Mouse (Mus musculus) stomach, embryonic 15.5 days (tissue): Measurements from ENCODE around the gene Fnip1. TPM values are rescaled to one million over a fixed set of nuclear protein-coding genes. Genes with fewer than 3 reads are reported as not detected.

Experiments used
- ATAC-seq: fragments of 200-750 bp; cut with Nextera tagmentation; 2 replicates; pipeline ENCODE4 v1.8.0; 2017; ENCODE audit warnings: low read depth, moderate number of reproducible peaks, moderate TSS enrichment; ENCODE audit not compliant: insufficient read depth, low FRiP score
- H3K27ac ChIP-seq: fragments of 300-500 bp; sonication (generic); 2 replicates; pipeline ENCODE4 v1.5.1; 2015; ENCODE audit warnings: mild to moderate bottlenecking, inconsistent platforms
- H3K27me3 ChIP-seq: fragments of 300-500 bp; sonication (generic); replicated peaks from 2 replicates; pipeline ENCODE4 v1.6.1; 2015; ENCODE audit warnings: inconsistent platforms
- H3K36me3 ChIP-seq: fragments of 300-500 bp; sonication (generic); 2 replicates; pipeline ENCODE4 v1.6.1; 2015; ENCODE audit warnings: inconsistent platforms
- H3K4me1 ChIP-seq: fragments of 300-500 bp; sonication (generic); 2 replicates; pipeline ENCODE4 v1.6.1; 2015; ENCODE audit warnings: inconsistent platforms
- H3K4me2 ChIP-seq: fragments of 300-500 bp; sonication (generic); 2 replicates; pipeline ENCODE4 v1.6.1; 2015; ENCODE audit warnings: mild to moderate bottlenecking, inconsistent platforms
- H3K4me3 ChIP-seq: fragments of 300-500 bp; sonication (generic); replicated peaks from 2 replicates; pipeline ENCODE4 v1.5.1; 2015; ENCODE audit warnings: inconsistent platforms
- H3K9ac ChIP-seq: fragments of 300-500 bp; sonication (generic); 2 replicates; pipeline ENCODE4 v1.6.1; 2015; ENCODE audit warnings: inconsistent platforms
- H3K9me3 ChIP-seq: fragments of 300-500 bp; sonication (generic); 2 replicates; pipeline ENCODE4 v1.6.1; 2016; ENCODE audit warnings: inconsistent platforms
- WGBS: fragments of 180-500 bp; shearing (Covaris S2); methylation state at CpG from one replicate; pipeline ENCODE4 v1.1.7; 2015; 5-methylcytosine and 5-hydroxymethylcytosine counted together
- polyA plus RNA-seq: library from polyadenylated mRNA; unstranded; fragments of >200 nt; fragmentation: Nextera tagmentation; extraction: Ambion mirVana; gene quantifications from 2 replicates; pipeline ENCODE4 v1.2.1, GENCODE M21; 2015

The Fnip1 gene
- polyA plus RNA-seq, 1 experiment from 2014 or later = 10.6 TPM

GRCm38 (mm10) chr11:54464557-54465244 lies 26.7 kb downstream of the Fnip1 start:
- Histone ChIP-seq H3K9ac (no peak overlapping the region), H3K27ac (peak overlapping the region; percentile 35; the same call in 1 of the 2 replicates), H3K4me2 (no peak overlapping the region), H3K4me1 (no peaks in the 10 kb centered on the region), H3K4me3 (no peak overlapping the region), H3K9me3 (no peaks in the 10 kb centered on the region), H3K27me3 (no peaks in the 10 kb centered on the region), H3K36me3 (no peaks in the 10 kb centered on the region)
- no peak for ATAC-seq
- WGBS = 31% methylated on average over 3 of the region's 3 CpGs

- Histone ChIP-seq H3K9me3 (no peaks in the 10 kb centered on the region), H3K4me1 (no peaks in the 10 kb centered on the region), H3K9ac (no peak overlapping the region), H3K27me3 (no peaks in the 10 kb centered on the region), H3K4me3 (no peak overlapping the region), H3K4me2 (no peak overlapping the region), H3K36me3 (peaks cover 6% of the 10 kb centered on the region; the same call in 1 of the 2 replicates), H3K27ac (no peak overlapping the region)
- ATAC-seq = no peak
- WGBS = 94% methylated on average over 4 of the region's 4 CpGs
Observed at GRCm38 (mm10) chr11:54472231-54472630, 34.2 kb downstream of the Fnip1 start.

- Histone ChIP-seq H3K4me3 (no peak overlapping the region), H3K27ac (no peak overlapping the region), H3K27me3 (no peaks in the 10 kb centered on the region), H3K4me1 (no peaks in the 10 kb centered on the region), H3K36me3 (no peaks in the 10 kb centered on the region), H3K9me3 (no peaks in the 10 kb centered on the region), H3K4me2 (no peak overlapping the region), H3K9ac (no peak overlapping the region)
- WGBS = 82% methylated on average over 1 of the region's 1 CpGs
- no peak for ATAC-seq
Observed at GRCm38 (mm10) chr11:54478414-54478813, 40.4 kb downstream of the Fnip1 start.

- 91% methylated on average over 3 of the region's 3 CpGs for WGBS
- H3K4me2 ChIP-seq = no peak overlapping the region
- H3K9me3 ChIP-seq = no peaks in the 10 kb centered on the region
- ATAC-seq = no peak
- no peaks in the 10 kb centered on the region for H3K27me3 ChIP-seq
- no peak overlapping the region for H3K9ac ChIP-seq
- H3K4me3 ChIP-seq = no peak overlapping the region
- H3K4me1 ChIP-seq = no peaks in the 10 kb centered on the region
- no peak overlapping the region for H3K27ac ChIP-seq
- no peaks in the 10 kb centered on the region for H3K36me3 ChIP-seq
Observed at GRCm38 (mm10) chr11:54486041-54486440, 48.0 kb downstream of the Fnip1 start.

- Histone ChIP-seq H3K27me3 (no peaks in the 10 kb centered on the region), H3K4me3 (no peak overlapping the region), H3K4me1 (no peaks in the 10 kb centered on the region), H3K4me2 (no peak overlapping the region), H3K9ac (no peak overlapping the region), H3K27ac (no peak overlapping the region), H3K36me3 (no peaks in the 10 kb centered on the region; the same call in 1 of the 2 replicates), H3K9me3 (no peaks in the 10 kb centered on the region)
- WGBS = 94% methylated on average over 1 of the region's 1 CpGs
- ATAC-seq = no peak
Observed at GRCm38 (mm10) chr11:54491946-54492558, 54.1 kb downstream of the Fnip1 start.

- no peak overlapping the region for H3K4me3 ChIP-seq
- H3K9ac ChIP-seq = no peak overlapping the region
- no peak for ATAC-seq
- no peaks in the 10 kb centered on the region for H3K4me1 ChIP-seq
- no peaks in the 10 kb centered on the region; the same call in 1 of the 2 replicates for H3K36me3 ChIP-seq
- H3K4me2 ChIP-seq = no peak overlapping the region
- no peaks in the 10 kb centered on the region for H3K27me3 ChIP-seq
- 86% methylated on average over 4 of the region's 4 CpGs for whole genome bisulfite sequencing
- H3K27ac ChIP-seq = no peak overlapping the region
- H3K9me3 ChIP-seq = no peaks in the 10 kb centered on the region
Observed at GRCm38 (mm10) chr11:54492559-54492958, 54.6 kb downstream of the Fnip1 start.

GRCm38 (mm10) chr11:54499838-54500237 lies 61.8 kb downstream of the Fnip1 start:
- H3K4me3 ChIP-seq = no peak overlapping the region

GRCm38 (mm10) chr11:54502546-54503245 lies 64.7 kb downstream of the Fnip1 start:
- ATAC-seq = no peak
- H3K36me3 ChIP-seq = peaks cover 11% of the 10 kb centered on the region
- H3K4me3 ChIP-seq = no peak overlapping the region
- H3K9ac ChIP-seq = no peak overlapping the region
- 82% methylated on average over 4 of the region's 4 CpGs for WGBS
- H3K27me3 ChIP-seq = no peaks in the 10 kb centered on the region
- no peaks in the 10 kb centered on the region for H3K9me3 ChIP-seq
- no peaks in the 10 kb centered on the region for H3K4me1 ChIP-seq
- H3K4me2 ChIP-seq = no peak overlapping the region
- no peak overlapping the region for H3K27ac ChIP-seq

More at GRCm38 (mm10) chr11:54499838-54500237, 61.8 kb downstream of the Fnip1 start:
- no peak overlapping the region for H3K27ac ChIP-seq
- ATAC-seq = no peak
- no peak overlapping the region for H3K4me2 ChIP-seq
- H3K4me1 ChIP-seq = no peaks in the 10 kb centered on the region
- no peaks in the 10 kb centered on the region for H3K27me3 ChIP-seq
- H3K9me3 ChIP-seq = no peaks in the 10 kb centered on the region
- WGBS = 59% methylated on average over 5 of the region's 5 CpGs
- H3K36me3 ChIP-seq = peaks cover 8% of the 10 kb centered on the region
- no peak overlapping the region for H3K9ac ChIP-seq

GRCm38 (mm10) chr11:54513584-54513983 lies 75.6 kb downstream of the Fnip1 start:
- Histone ChIP-seq H3K36me3 (peaks cover 9% of the 10 kb centered on the region; the same call in 1 of the 2 replicates), H3K9ac (no peak overlapping the region), H3K9me3 (no peaks in the 10 kb centered on the region), H3K27me3 (no peaks in the 10 kb centered on the region), H3K4me2 (no peak overlapping the region), H3K27ac (no peak overlapping the region), H3K4me3 (no peak overlapping the region), H3K4me1 (no peaks in the 10 kb centered on the region)
- ATAC-seq = no peak

- peak overlapping the region; percentile 41; the same call in 1 of the 2 replicates for H3K9ac ChIP-seq
- H3K4me3 ChIP-seq = peak overlapping the region; percentile 84
- H3K9me3 ChIP-seq = no peaks in the 10 kb centered on the region
- H3K27me3 ChIP-seq = no peaks in the 10 kb centered on the region
- peak overlapping the region; percentile 99 for H3K27ac ChIP-seq
- ATAC-seq = no peak
- peaks cover 9% of the 10 kb centered on the region for H3K4me1 ChIP-seq
- WGBS = under 1% methylated on average over 18 of the region's 18 CpGs
- H3K36me3 ChIP-seq = no peaks in the 10 kb centered on the region
- H3K4me2 ChIP-seq = peak overlapping the region; percentile 59
Observed at GRCm38 (mm10) chr11:54521927-54522528, 84.0 kb downstream of the Fnip1 start.

- Histone ChIP-seq H3K9ac (peak within 1 kb of the TSS; percentile 85), H3K9me3 (no peaks in the 10 kb centered on the region), H3K27me3 (no peaks in the 10 kb centered on the region), H3K4me3 (peak within 1 kb of the TSS; percentile 84), H3K36me3 (no peaks in the 10 kb centered on the region), H3K4me2 (peak within 1 kb of the TSS; percentile 59), H3K27ac (peak within 1 kb of the TSS; percentile 99), H3K4me1 (peaks cover 9% of the 10 kb centered on the region)
- peak; percentile 95 for ATAC-seq
- WGBS = under 1% methylated on average over 70 of the region's 73 CpGs
Observed at GRCm38 (mm10) chr11:54522529-54523430, 84.8 kb downstream of the Fnip1 start, which contains the start of gene Rapgef6. TSS of gene Rapgef6 (plus strand) at chr11:54522847.
